Mouse (Mus musculus): Measurements from ENCODE around the gene Ccdc136.
A peak's percentile ranks its signal among the peaks of the same experiment; 100 is the strongest.

Gene Ccdc136

GRCm38 (mm10) chr6:29436461-29436934 is 40.4 kb downstream of the Ccdc136 start:
- DNase-seq (ENCODE audit: low read depth, low spot score): peak; percentile 97

DNA sequence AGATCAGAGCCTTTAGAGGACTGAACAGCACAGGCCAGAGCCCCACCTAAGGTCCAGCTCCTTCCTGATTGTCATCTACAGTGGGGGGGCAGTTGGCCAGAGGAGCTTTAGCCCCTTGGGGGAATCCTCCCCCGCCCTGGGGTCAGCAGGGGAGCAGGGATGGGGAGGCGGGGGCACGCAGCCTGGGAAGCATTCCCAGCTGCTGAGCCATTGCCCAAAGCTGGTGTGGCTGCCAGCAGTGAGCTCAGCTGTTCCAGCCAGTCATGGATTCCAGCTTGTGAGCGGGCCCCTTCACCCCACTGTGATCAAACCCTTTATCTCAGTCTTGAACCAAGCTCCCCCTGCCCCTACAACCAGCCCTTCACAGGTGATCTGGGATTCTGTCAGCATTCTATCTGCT is 43.1 kb downstream of the Ccdc136 start:
- DNase-seq (ENCODE audit: low read depth, low spot score): peak; percentile 37

GRCm38 (mm10) chr6:29439789-29440188 is 43.7 kb downstream of the Ccdc136 start:
- DNase-seq (ENCODE audit: low read depth, low spot score): no peak

GRCm38 (mm10) chr6:29444773-29445172 is 48.7 kb downstream of the Ccdc136 start:
- peak; percentile 82 for DNase-seq (ENCODE audit: low read depth, low spot score)

DNA sequence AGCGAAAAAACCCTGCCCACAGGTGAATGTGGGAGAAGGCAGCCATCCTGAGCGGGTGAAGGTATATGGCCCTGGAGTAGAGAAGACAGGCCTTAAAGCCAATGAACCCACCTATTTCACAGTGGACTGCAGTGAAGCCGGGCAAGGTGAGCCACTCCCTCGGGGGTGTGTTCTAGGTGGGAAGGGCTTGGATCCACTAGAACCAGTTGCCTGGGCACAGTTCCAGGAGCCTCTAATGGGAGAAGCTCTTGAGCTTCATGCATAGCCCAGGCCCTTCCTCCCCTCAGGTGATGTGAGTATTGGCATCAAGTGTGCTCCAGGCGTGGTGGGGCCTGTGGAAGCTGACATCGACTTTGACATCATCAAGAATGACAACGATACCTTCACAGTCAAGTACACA is 49.2 kb downstream of the Ccdc136 start:
- DNase-seq (ENCODE audit: low read depth, low spot score): no peak

GRCm38 (mm10) chr6:29449858-29450257 is 53.7 kb downstream of the Ccdc136 start:
- DNase-seq (ENCODE audit: low read depth, low spot score): peak; percentile 60

DNA sequence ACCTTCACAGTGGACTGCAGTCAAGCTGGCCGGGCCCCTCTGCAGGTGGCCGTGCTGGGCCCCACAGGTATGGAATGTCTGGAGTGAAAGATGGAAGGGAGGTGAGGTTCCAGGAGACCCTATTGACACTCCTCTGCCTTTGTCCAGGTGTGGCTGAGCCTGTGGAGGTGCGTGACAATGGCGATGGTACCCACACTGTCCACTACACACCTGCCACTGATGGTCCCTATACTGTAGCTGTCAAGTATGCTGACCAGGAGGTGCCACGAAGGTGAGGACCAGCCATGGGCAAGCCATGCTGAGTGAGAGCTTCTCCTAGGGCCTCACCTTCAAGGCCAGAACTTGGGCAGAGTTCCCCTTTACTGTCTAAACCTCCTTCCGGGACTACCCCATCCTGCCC is 54.6 kb downstream of the Ccdc136 start:
- DNase-seq (ENCODE audit: low read depth, low spot score): no peak

- no peak for DNase-seq (ENCODE audit: low read depth, low spot score)
Observed at GRCm38 (mm10) chr6:29461502-29461901, 65.4 kb downstream of the Ccdc136 start.

DNA sequence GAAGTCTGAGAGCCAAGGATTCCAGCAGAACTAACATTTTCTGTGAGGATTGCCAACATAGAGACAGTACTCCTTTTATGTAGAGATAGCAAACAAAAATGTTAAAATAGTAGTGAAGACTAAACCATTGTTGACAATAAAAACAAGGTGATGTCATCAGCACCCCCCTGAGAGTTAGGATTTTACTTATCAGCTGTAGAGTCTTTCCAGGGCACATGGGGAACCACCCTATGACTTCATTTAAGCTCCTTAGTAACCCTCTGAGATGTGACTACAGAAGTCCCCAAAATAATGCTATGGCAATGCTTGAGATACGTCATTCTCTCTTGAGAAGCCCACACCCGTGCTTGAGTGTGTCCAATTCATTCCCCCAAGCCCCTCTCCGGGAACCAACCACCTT is 67.3 kb downstream of the Ccdc136 start:
- DNase-seq (ENCODE audit: low read depth, low spot score): peak; percentile 25

DNA sequence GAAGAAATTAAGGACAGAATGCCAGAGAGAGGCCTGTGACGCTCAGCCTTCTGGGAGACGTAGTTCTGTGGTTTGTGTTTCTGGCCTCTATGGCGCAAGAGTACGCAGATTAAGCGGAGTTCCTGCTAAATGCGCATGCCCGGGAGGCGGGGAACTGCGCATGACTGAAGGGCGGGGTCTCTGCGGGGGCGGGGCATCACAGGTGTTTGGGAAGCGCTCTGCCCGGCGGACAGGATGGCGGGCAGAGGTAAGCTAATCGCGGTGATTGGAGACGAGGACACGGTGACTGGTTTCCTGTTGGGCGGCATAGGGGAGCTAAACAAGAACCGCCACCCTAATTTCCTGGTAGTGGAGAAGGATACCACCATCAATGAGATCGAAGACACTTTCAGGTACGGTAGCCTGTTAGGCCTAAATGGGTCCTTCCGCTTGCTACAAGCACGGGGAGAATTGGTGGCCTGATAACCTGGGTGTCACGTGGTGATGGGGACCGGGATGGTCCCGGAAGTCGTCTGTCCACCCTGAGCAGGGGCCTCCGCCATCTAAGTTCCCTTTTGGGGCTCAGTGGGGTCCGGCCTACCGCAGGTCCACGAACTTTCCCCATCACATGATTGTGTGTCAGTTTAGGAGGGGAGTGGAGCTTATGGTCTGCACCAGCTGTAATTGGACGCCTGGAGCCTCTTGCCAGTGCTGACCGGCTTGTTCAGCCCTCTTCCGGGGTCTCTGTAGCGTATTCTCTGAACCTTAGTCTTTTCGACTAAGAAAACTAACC is 71.7 kb downstream of the Ccdc136 start, which contains the start of gene Atp6v1f:
Gene Atp6v1f (plus strand): TSS at position 136 of the 772 bp plus-strand sequence.
- DNase-seq (ENCODE audit: low read depth, low spot score): peak; percentile 98

- no peak for DNase-seq (ENCODE audit: low read depth, low spot score)
Observed at GRCm38 (mm10) chr6:29468851-29469250, 72.7 kb downstream of the Ccdc136 start.

DNA sequence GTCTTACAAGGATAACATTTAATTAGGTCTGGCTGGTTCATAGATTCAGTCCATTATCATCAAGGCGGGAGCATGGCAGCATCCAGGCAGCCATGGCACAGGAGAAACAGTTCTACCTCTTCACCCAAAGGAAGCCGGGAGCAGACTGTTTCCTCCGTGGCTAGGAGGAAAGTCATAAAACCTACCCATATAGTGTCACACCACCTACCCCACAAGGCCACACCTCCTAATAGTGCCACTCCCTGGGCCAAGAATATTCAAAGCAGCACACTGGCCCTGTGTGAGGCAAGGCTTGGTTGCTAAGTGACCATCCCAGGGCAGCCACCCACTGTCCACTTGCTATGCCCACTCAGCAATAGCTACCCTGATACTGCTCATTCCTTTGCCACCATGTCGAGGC is 75.0 kb downstream of the Ccdc136 start, which contains the start of gene Atp6v1fnb:
Gene Atp6v1fnb (plus strand): TSS at position 301 of the 400 bp plus-strand sequence.
- DNase-seq (ENCODE audit: low read depth, low spot score): no peak

DNA sequence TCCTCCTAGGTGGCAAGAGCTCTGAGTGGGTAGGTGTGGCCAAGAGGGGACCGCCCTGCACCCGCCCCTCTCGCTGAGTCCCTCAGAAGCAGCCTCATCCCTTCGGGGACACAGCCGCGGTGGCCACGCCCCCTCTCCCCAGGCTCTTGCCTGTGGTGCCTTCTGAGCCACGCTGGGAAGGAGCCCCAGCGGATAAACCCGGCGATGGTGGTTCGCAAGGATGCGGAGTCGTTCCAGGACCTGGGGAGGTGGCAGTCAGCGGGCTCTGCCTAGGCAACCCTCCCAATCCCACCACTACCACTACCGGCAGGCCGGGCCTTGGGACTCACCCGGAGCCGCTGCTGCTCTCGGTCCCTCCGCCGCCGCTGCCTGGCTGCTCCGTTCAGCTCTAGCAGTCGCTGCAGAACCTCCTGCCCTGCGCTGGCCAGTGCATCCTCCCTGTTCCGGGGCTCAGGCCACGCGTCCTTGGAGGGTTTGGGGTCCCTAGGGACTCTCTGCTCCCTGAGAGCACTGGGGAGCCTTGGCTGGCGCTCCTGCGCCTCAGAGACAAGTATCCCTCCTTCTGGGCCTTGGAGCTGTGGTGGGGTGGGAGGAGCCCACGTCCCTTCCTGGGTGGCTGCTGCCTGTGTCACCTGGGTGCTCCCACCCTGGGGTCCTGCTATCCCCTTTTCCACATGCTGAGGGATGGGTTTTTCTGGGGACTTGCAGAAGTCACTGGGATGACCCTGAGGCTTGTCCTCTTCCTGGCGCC is 78.0 kb downstream of the Ccdc136 start:
- no peak for DNase-seq (ENCODE audit: low read depth, low spot score)

- DNase-seq (ENCODE audit: low read depth, low spot score): no peak
Observed at GRCm38 (mm10) chr6:29474736-29475135, 78.6 kb downstream of the Ccdc136 start.

All from 3T3-L1 (cell line).